Mouse (Mus musculus): ENCODE results near the gene Cbarp. TPM values are rescaled to one million over a fixed set of nuclear protein-coding genes. Genes with fewer than 3 reads are reported as not detected.

Cbarp gene
- polyA plus RNA-seq, 1 experiment from 2014 or later: 5.5 TPM

DNA sequence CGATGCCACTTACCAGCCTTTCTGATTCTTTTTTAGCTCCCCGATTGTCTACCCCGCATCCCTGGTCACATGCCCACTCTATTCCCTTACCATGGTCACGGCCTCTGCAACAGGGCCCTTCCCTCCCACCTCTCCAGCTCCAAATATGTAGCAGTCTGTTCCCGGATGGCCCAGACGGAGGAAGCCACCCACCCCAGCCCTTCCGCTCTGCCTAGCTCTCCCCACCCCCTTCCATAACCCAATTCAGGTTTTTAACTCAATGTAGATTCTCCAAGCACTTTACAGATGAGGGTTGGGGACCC is 16.1 kb upstream of the Cbarp start:
- Histone ChIP-seq H3K9ac (replicated peaks; ENCODE audit: low read depth) (no peak overlapping the region), H3K4me2 (replicated peaks; ENCODE audit: low read depth, low read length) (no peak overlapping the region), H3K4me3 (ENCODE audit: low read depth, low read length) (no peak overlapping the region), H3K27me3 (replicated peaks; ENCODE audit: insufficient read depth, low read length) (no peaks in the 10 kb centered on the region), H3K9me3 (ENCODE audit: low read length) (no peaks in the 10 kb centered on the region), H3K4me1 (ENCODE audit: insufficient read depth, low read depth, low read length) (peaks cover 59% of the 10 kb centered on the region), H3K36me3 (ENCODE audit: insufficient read depth, low read length) (peaks cover 40% of the 10 kb centered on the region), H3K27ac (ENCODE audit: low read length) (peak overlapping the region; percentile 98)
- TF ChIP-seq EP300 (IDR thresholded peaks at IDR 0.05) (peak; percentile 46; the same call in 1 of the 2 replicates), CTCF (IDR thresholded peaks at IDR 0.05) (no peak)
- DNase-seq (ENCODE audit: low spot score): peak; percentile 76
- ATAC-seq: no peak
- 33% methylated on average over 7 of the region's 7 CpGs for WGBS

DNA sequence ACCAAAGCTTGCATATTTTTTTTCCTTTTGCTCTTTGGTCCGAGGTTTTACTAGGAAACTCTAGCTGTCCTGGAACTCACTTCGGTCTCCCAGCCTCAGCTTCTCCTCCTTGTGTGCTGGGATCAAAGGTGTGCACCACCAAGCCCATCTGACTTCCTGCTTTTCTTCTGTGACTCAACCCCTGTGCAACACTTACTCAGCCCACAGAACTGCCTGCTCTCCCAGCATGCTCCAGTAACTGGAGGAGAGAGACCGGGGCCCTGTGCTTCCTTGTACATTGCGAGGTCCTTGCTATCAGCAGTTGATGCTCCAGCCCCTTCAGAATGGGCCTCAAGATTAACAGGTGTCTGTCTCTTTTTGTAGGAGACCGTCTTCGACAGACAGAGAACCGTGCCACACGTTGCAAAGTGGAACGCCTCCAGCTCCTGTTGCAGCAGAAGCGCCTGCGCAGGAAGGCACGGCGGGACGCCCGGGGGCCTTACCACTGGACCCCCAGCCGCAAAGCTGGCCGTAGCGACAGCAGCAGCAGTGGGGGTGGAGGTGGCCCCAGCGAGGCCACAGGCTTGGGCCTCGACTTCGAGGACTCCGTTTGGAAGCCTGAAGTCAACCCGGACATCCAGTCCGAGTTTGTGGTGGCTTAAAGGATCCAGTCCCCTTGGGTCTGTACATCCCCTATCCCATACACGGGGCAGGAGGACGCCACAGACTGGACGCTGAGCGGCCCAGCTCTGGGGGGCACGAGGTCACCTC is 15.5 kb upstream of the Cbarp start:
- DNase-seq (ENCODE audit: low spot score): peak; percentile 21
- 67% methylated on average over 29 of the region's 29 CpGs for WGBS
- no peak overlapping the region for H3K9ac ChIP-seq (replicated peaks; ENCODE audit: low read depth)
- peaks cover 57% of the 10 kb centered on the region for H3K4me1 ChIP-seq (ENCODE audit: insufficient read depth, low read depth, low read length)
- no peaks in the 10 kb centered on the region for H3K27me3 ChIP-seq (replicated peaks; ENCODE audit: insufficient read depth, low read length)
- no peak overlapping the region for H3K4me2 ChIP-seq (replicated peaks; ENCODE audit: low read depth, low read length)
- peaks cover 40% of the 10 kb centered on the region for H3K36me3 ChIP-seq (ENCODE audit: insufficient read depth, low read length)
- peak overlapping the region; percentile 98 for H3K27ac ChIP-seq (ENCODE audit: low read length)
- TF ChIP-seq EP300 (IDR thresholded peaks at IDR 0.05): no peak
- no peak for TF ChIP-seq CTCF (IDR thresholded peaks at IDR 0.05)
- H3K4me3 ChIP-seq (ENCODE audit: low read depth, low read length): no peak overlapping the region
- H3K9me3 ChIP-seq (ENCODE audit: low read length): no peaks in the 10 kb centered on the region
- no peak for ATAC-seq

DNA sequence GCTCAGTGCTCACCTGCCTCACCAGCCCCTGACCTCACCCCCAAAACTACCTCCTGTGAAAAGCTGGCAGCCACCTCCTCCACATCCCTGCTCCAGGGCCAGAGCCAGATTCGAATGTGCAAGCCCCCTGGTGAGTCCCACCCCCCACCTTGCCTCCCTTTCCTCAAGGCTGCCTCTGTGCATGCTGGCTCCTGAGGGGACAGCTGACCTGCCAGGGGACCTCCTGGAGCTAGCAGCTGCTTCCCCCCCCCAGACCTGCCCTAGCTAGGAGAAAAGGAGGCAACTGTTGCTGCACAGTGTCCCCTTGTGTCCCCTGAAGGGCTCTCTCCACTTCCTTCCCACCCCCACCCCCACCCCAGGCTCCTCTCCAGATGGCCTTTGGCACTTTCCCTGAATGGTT is 14.6 kb upstream of the Cbarp start:
- H3K36me3 ChIP-seq (ENCODE audit: insufficient read depth, low read length): peaks cover 40% of the 10 kb centered on the region
- 43% methylated on average over 1 of the region's 1 CpGs for WGBS

DNA sequence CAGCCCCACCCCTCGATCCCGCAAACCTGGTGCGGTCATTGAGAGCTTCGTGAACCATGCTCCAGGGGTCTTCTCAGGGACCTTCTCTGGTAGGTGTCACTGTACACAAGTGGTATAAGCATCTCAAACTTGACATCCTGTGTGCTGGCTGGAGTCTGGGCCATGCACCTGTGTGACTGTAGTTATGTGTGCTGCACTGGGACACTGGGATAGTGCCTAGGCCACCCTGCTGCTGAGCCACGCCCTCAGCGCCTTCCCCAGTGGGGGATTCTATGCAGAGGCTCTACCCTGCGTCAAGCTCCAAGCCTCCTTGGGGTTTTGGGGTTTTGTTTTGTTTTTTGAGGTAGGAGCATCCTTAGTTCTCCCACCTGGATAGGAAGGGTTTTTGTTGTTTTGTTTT is 13.7 kb upstream of the Cbarp start:
- H3K9ac ChIP-seq (replicated peaks; ENCODE audit: low read depth): no peak overlapping the region
- 81% methylated on average over 7 of the region's 7 CpGs for WGBS
- H3K4me1 ChIP-seq (ENCODE audit: insufficient read depth, low read depth, low read length): peaks cover 48% of the 10 kb centered on the region
- no peaks in the 10 kb centered on the region for H3K9me3 ChIP-seq (ENCODE audit: low read length)
- H3K27ac ChIP-seq (ENCODE audit: low read length): no peak overlapping the region
- peaks cover 46% of the 10 kb centered on the region for H3K36me3 ChIP-seq (ENCODE audit: insufficient read depth, low read length)
- H3K4me2 ChIP-seq (replicated peaks; ENCODE audit: low read depth, low read length): no peak overlapping the region
- H3K27me3 ChIP-seq (replicated peaks; ENCODE audit: insufficient read depth, low read length): no peaks in the 10 kb centered on the region
- TF ChIP-seq CTCF (IDR thresholded peaks at IDR 0.05): no peak
- TF ChIP-seq EP300 (IDR thresholded peaks at IDR 0.05): no peak
- no peak for DNase-seq (ENCODE audit: low spot score)
- ATAC-seq: no peak
- no peak overlapping the region for H3K4me3 ChIP-seq (ENCODE audit: low read depth, low read length)

More for the DNA sequence above, 14.6 kb upstream of the Cbarp start:
- ATAC-seq: no peak
- Histone ChIP-seq H3K27me3 (replicated peaks; ENCODE audit: insufficient read depth, low read length) (no peaks in the 10 kb centered on the region), H3K9ac (replicated peaks; ENCODE audit: low read depth) (no peak overlapping the region), H3K4me2 (replicated peaks; ENCODE audit: low read depth, low read length) (no peak overlapping the region), H3K27ac (ENCODE audit: low read length) (peak overlapping the region; percentile 98; the same call in 1 of the 2 replicates), H3K9me3 (ENCODE audit: low read length) (no peaks in the 10 kb centered on the region), H3K4me1 (ENCODE audit: insufficient read depth, low read depth, low read length) (peaks cover 51% of the 10 kb centered on the region), H3K4me3 (ENCODE audit: low read depth, low read length) (no peak overlapping the region)
- DNase-seq (ENCODE audit: low spot score): no peak
- TF ChIP-seq CTCF (IDR thresholded peaks at IDR 0.05): no peak
- TF ChIP-seq EP300 (IDR thresholded peaks at IDR 0.05): no peak

DNA sequence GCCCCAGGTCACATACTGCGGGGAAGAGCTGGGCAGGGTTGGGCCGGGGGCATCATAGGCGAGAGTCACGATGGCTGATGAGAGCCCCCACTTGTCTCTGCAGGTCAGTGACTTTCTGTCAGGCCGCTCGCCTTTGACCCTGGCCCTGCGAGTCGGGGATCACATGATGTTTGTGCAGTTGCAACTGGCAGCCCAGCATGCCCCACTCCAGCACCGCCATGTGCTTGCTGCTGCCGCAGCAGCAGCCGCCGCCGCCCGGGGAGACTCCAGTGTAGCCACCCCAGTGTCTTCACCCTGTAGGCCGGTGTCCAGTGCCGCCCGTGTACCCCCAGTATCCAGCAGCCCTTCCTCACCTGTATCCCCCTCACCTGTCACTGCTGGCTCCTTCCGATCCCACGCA is 13.1 kb upstream of the Cbarp start:
- no peak for DNase-seq (ENCODE audit: low spot score)
- Histone ChIP-seq H3K27me3 (replicated peaks; ENCODE audit: insufficient read depth, low read length) (no peaks in the 10 kb centered on the region), H3K4me1 (ENCODE audit: insufficient read depth, low read depth, low read length) (peaks cover 41% of the 10 kb centered on the region), H3K36me3 (ENCODE audit: insufficient read depth, low read length) (peaks cover 46% of the 10 kb centered on the region), H3K27ac (ENCODE audit: low read length) (peak overlapping the region; percentile 96), H3K9ac (replicated peaks; ENCODE audit: low read depth) (no peak overlapping the region), H3K9me3 (ENCODE audit: low read length) (no peaks in the 10 kb centered on the region), H3K4me3 (ENCODE audit: low read depth, low read length) (peak overlapping the region; percentile 85; the same call in 1 of the 2 replicates), H3K4me2 (replicated peaks; ENCODE audit: low read depth, low read length) (peak overlapping the region; percentile 90)
- 72% methylated on average over 19 of the region's 19 CpGs for WGBS
- ATAC-seq: no peak
- TF ChIP-seq EP300 (IDR thresholded peaks at IDR 0.05) (no peak), CTCF (IDR thresholded peaks at IDR 0.05) (no peak)

DNA sequence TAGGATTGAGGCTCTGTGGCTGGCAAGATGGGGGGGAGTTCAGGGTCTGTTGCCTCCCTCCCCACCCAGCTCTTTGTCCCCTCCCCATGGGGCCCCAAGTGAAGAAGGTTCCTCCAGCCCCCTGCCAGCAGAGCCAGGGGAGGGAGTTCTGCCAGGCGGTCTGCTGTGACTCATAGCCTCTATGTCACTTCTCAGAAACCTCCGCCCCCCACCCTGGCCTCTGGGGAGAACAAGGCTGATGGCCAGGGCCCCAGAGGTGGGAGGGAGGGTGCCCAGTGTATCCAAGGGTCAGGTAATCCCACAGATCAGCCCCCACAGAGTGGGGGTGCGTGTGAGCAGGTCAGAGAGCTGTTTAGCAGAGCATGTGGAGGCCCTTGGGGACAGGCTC is 12.2 kb upstream of the Cbarp start:
- WGBS: 28% methylated on average over 3 of the region's 3 CpGs
- H3K4me1 ChIP-seq (ENCODE audit: insufficient read depth, low read depth, low read length): peaks cover 37% of the 10 kb centered on the region
- no peaks in the 10 kb centered on the region for H3K27me3 ChIP-seq (replicated peaks; ENCODE audit: insufficient read depth, low read length)
- H3K36me3 ChIP-seq (ENCODE audit: insufficient read depth, low read length): peaks cover 46% of the 10 kb centered on the region
- no peaks in the 10 kb centered on the region for H3K9me3 ChIP-seq (ENCODE audit: low read length)
- ATAC-seq (no peak), DNase-seq (ENCODE audit: low spot score) (peak; percentile 84)
- peak overlapping the region; percentile 90 for H3K4me2 ChIP-seq (replicated peaks; ENCODE audit: low read depth, low read length)
- TF ChIP-seq CTCF (IDR thresholded peaks at IDR 0.05) (no peak), EP300 (IDR thresholded peaks at IDR 0.05) (no peak)
- H3K4me3 ChIP-seq (ENCODE audit: low read depth, low read length): peak overlapping the region; percentile 85
- peak overlapping the region; percentile 77 for H3K9ac ChIP-seq (replicated peaks; ENCODE audit: low read depth)
- H3K27ac ChIP-seq (ENCODE audit: low read length): peak overlapping the region; percentile 96

Data from lung, postnatal 0 days (tissue).